In genomic region chr1:78537494-78538010, GRCm38 (mm10) we compare ENCODE assay signal across 8 mouse cellular contexts. TPM values are rescaled to one million over a fixed set of nuclear protein-coding genes. Genes with fewer than 3 reads are reported as not detected.
DNase-seq lines count a peak whose midpoint lies in the region; ATAC-seq and TF ChIP-seq lines count a peak whose summit lies in the region.

No protein-coding gene starts in this region.

- no peaks in the 10 kb centered on the region for H3K36me3 ChIP-seq in hindbrain, embryonic 16.5 days (ENCODE audit: control insufficient read depth, insufficient read depth, low read length)

- no peaks in the 10 kb centered on the region for H3K27me3 ChIP-seq in hindbrain, embryonic 16.5 days (replicated peaks; ENCODE audit: control insufficient read depth, insufficient read depth, low read length)

- ATAC-seq in hindbrain, embryonic 16.5 days, result peak; percentile 95

- no peaks in the 10 kb centered on the region for H3K9me3 ChIP-seq in hindbrain, embryonic 16.5 days (ENCODE audit: control insufficient read depth, low read length)

- intact Hi-C loops in gastrocnemius, adult 2 months (cut with DNase I), result loop anchor here (1.0 to 5.0 kb wide), 2 partner anchors 120 to 150 kb away; partner anchors contain the start of gene Acsl3

- peak overlapping the region; percentile 39 for H3K9ac ChIP-seq in hindbrain, embryonic 16.5 days (ENCODE audit: low read depth, low read length)

- peak overlapping the region; percentile 91 for H3K4me2 ChIP-seq in hindbrain, embryonic 16.5 days (ENCODE audit: low read length)

- 6% methylated on average over 16 of the region's 16 CpGs for WGBS in hindbrain, embryonic 16.5 days

- H3K4me1 ChIP-seq in hindbrain, embryonic 16.5 days (ENCODE audit: control insufficient read depth, insufficient read depth, low read depth, low read length), result peaks cover 7% of the 10 kb centered on the region

- peak; percentile 68 for DNase-seq in adipocyte (ENCODE audit: low spot score)
- DNase-seq in cerebellum, postnatal 36 days, result peak; percentile 62 to 72
- peak; percentile 79 for DNase-seq in gastrocnemius, adult 2 months
- peak; percentile 77 to 87 for DNase-seq in left cerebral cortex, adult 18-20 months (ENCODE audit: low spot score in 2 of 2)
- peak; percentile 64 for DNase-seq in lung, postnatal 36 days
- DNase-seq in right cerebral cortex, adult 2 months (ENCODE audit: low spot score in 2 of 2), result peak; percentile 83 to 85
- DNase-seq in ovary, postnatal 14 days (ENCODE audit: low spot score), result no peak

- no peak for TF ChIP-seq CTCF in gastrocnemius, adult 2 months (IDR thresholded peaks at IDR 0.05)

- peak overlapping the region; percentile 77 for H3K27ac ChIP-seq in gastrocnemius, adult 2 months
- peak overlapping the region; percentile 71 for H3K27ac ChIP-seq in hindbrain, embryonic 16.5 days (ENCODE audit: low read depth, low read length)

- peak overlapping the region; percentile 77 for H3K4me3 ChIP-seq in gastrocnemius, adult 2 months
- peak overlapping the region; percentile 44 for H3K4me3 ChIP-seq in hindbrain, embryonic 16.5 days (ENCODE audit: low read length)

RNA-seq across cellular contexts. Expression of gene BC035947, which starts 25.6 kb away (rescaled TPM):
- total RNA-seq in gastrocnemius, adult 2 months (2021), result not detected
- 1.1 and 1.2 TPM in 2 replicates for polyA plus RNA-seq in hindbrain, embryonic 16.5 days (2015; fragmentation: Nextera tagmentation; extraction: Ambion mirVana)
- total RNA-seq in left cerebral cortex, adult 18-20 months (2021), result 1 to 10 TPM; 1.1 to 1.6 TPM

RNA-seq across cellular contexts. Expression of gene Mogat1, which starts 26.8 kb away (rescaled TPM):
- total RNA-seq in gastrocnemius, adult 2 months (2021), result not detected
- 0.51 and 0.77 TPM in 2 replicates for polyA plus RNA-seq in hindbrain, embryonic 16.5 days (2015; fragmentation: Nextera tagmentation; extraction: Ambion mirVana)
- total RNA-seq in left cerebral cortex, adult 18-20 months (2021), result not detected

RNA-seq across cellular contexts. Expression of gene Farsb, which starts 48.9 kb away (rescaled TPM):
- 10 to 100 TPM; 58.4 to 62.8 TPM for total RNA-seq in gastrocnemius, adult 2 months (2021)
- polyA plus RNA-seq in hindbrain, embryonic 16.5 days (2015; fragmentation: Nextera tagmentation; extraction: Ambion mirVana), result 160 and 161 TPM in 2 replicates
- total RNA-seq in left cerebral cortex, adult 18-20 months (2021), result 10 to 100 TPM; 62.4 to 69.6 TPM
